Mouse (Mus musculus) midbrain, postnatal 0 days (tissue): ENCODE results near the gene Snai1. TPM values are rescaled to one million over a fixed set of nuclear protein-coding genes. Genes with fewer than 3 reads are reported as not detected.

Experiments used
- ATAC-seq: fragments of 200-750 bp; cut with Nextera tagmentation; 2 replicates; pipeline ENCODE4 v1.8.0; 2017; ENCODE audit warnings: moderate number of reproducible peaks, mild to moderate bottlenecking, moderate TSS enrichment, moderate library complexity; ENCODE audit not compliant: low FRiP score
- DNase-seq: peaks from one replicate; pipeline ENCODE4 v3.0.0-alpha.2; 2015; ENCODE audit warnings: low spot score
- H3K27ac ChIP-seq: fragments of 300-500 bp; sonication (generic); 2 replicates; pipeline ENCODE4 v1.5.1; 2014; ENCODE audit warnings: low read depth, mild to moderate bottlenecking, low read length, mixed read lengths
- H3K27me3 ChIP-seq: fragments of 300-500 bp; sonication (generic); 2 replicates; pipeline ENCODE4 v1.6.1; 2014; ENCODE audit warnings: low read length, control low read depth, mixed read lengths; ENCODE audit not compliant: insufficient read depth
- H3K36me3 ChIP-seq: fragments of 300-500 bp; sonication (generic); 2 replicates; pipeline ENCODE4 v1.6.1; 2014; ENCODE audit warnings: low read length, control low read depth, mixed read lengths; ENCODE audit not compliant: insufficient read depth
- H3K4me1 ChIP-seq: fragments of 300-500 bp; sonication (generic); 2 replicates; pipeline ENCODE4 v1.6.1; 2014; ENCODE audit warnings: mild to moderate bottlenecking, control low read depth, antibody characterized with exemption, low read length, mixed read lengths; ENCODE audit not compliant: insufficient read depth
- H3K4me2 ChIP-seq: fragments of 300-500 bp; sonication (generic); 2 replicates; pipeline ENCODE4 v1.6.1; 2014; ENCODE audit warnings: low read depth, mild to moderate bottlenecking, low read length, mixed read lengths; ENCODE audit not compliant: poor library complexity, severe bottlenecking
- H3K4me3 ChIP-seq: fragments of 300-500 bp; sonication (generic); 2 replicates; pipeline ENCODE4 v1.5.1; 2014; ENCODE audit warnings: low read depth, mild to moderate bottlenecking, low read length, moderate library complexity
- H3K9ac ChIP-seq: fragments of 300-500 bp; sonication (generic); replicated peaks from 2 replicates; pipeline ENCODE4 v1.6.1; 2014; ENCODE audit warnings: mild to moderate bottlenecking, low read length, moderate library complexity, mixed read lengths; ENCODE audit not compliant: poor library complexity, severe bottlenecking
- H3K9me3 ChIP-seq: fragments of 300-500 bp; sonication (generic); 2 replicates; pipeline ENCODE4 v1.6.1; 2016; ENCODE audit warnings: low read length, control low read depth
- CTCF ChIP-seq: IDR thresholded peaks from 2 replicates; pipeline ENCODE4 v1.5.1; 2016; ENCODE audit warnings: antibody characterized with exemption, mild to moderate bottlenecking
- WGBS: fragments of 180-500 bp; shearing (Covaris S2); extraction: QIAGEN DNeasy Blood & Tissue Kit; methylation state at CpG from one replicate; pipeline ENCODE4 v1.1.7; 2014; 5-methylcytosine and 5-hydroxymethylcytosine counted together
- polyA plus RNA-seq: library from polyadenylated mRNA; unstranded; fragments of >200 nt; fragmentation: Nextera tagmentation; extraction: Ambion mirVana; gene quantifications from 2 replicates; pipeline ENCODE4 v1.2.1, GENCODE M21; 2015
- total RNA-seq: library from RNA; depleted of rRNA; stranded (reverse); fragments of >200 nt; gene quantifications from 2 replicates; pipeline ENCODE4 v1.2.3, GENCODE M21; 2014

Snai1 gene
- total and polyA plus RNA-seq, 2 experiments from 2014 or later: 0.71 to 3.8 TPM

- WGBS: 94% methylated on average over 10 of the region's 10 CpGs
- Histone ChIP-seq H3K9me3 (no peaks in the 10 kb centered on the region), H3K27ac (no peak overlapping the region), H3K36me3 (peaks cover 12% of the 10 kb centered on the region), H3K27me3 (no peaks in the 10 kb centered on the region), H3K9ac (no peak overlapping the region), H3K4me1 (peaks cover 8% of the 10 kb centered on the region; the same call in 1 of the 2 replicates), H3K4me3 (no peak overlapping the region), H3K4me2 (no peak overlapping the region)
- no peak for TF ChIP-seq CTCF
- ATAC-seq (no peak), DNase-seq (no peak)
Measured at GRCm38 (mm10) chr2:167506546-167507260, 31.3 kb upstream of the Snai1 start.

GRCm38 (mm10) chr2:167507719-167508385 is 30.1 kb upstream of the Snai1 start:
- H3K27ac ChIP-seq: no peak overlapping the region
- peaks cover 23% of the 10 kb centered on the region for H3K36me3 ChIP-seq
- DNase-seq (no peak), ATAC-seq (no peak)
- no peak for TF ChIP-seq CTCF
- no peak overlapping the region for H3K4me2 ChIP-seq
- peaks cover 8% of the 10 kb centered on the region; the same call in 1 of the 2 replicates for H3K4me1 ChIP-seq
- H3K9me3 ChIP-seq: no peaks in the 10 kb centered on the region
- no peak overlapping the region for H3K4me3 ChIP-seq
- H3K9ac ChIP-seq: no peak overlapping the region
- WGBS: 96% methylated on average over 3 of the region's 3 CpGs
- H3K27me3 ChIP-seq: no peaks in the 10 kb centered on the region

- Histone ChIP-seq H3K9me3 (no peaks in the 10 kb centered on the region), H3K4me2 (no peak overlapping the region), H3K36me3 (peaks cover 26% of the 10 kb centered on the region), H3K27ac (no peak overlapping the region), H3K27me3 (no peaks in the 10 kb centered on the region), H3K9ac (no peak overlapping the region), H3K4me3 (no peak overlapping the region), H3K4me1 (peaks cover 8% of the 10 kb centered on the region; the same call in 1 of the 2 replicates)
- ATAC-seq (no peak), DNase-seq (no peak)
- WGBS: 94% methylated on average over 4 of the region's 4 CpGs
- no peak for TF ChIP-seq CTCF
Measured at GRCm38 (mm10) chr2:167508569-167508968, 29.4 kb upstream of the Snai1 start.

- Histone ChIP-seq H3K4me1 (no peaks in the 10 kb centered on the region), H3K36me3 (peaks cover 41% of the 10 kb centered on the region), H3K9me3 (no peaks in the 10 kb centered on the region), H3K27me3 (no peaks in the 10 kb centered on the region), H3K4me2 (no peak overlapping the region), H3K4me3 (no peak overlapping the region), H3K27ac (no peak overlapping the region), H3K9ac (no peak overlapping the region)
- TF ChIP-seq CTCF: no peak
- WGBS: 91% methylated on average over 3 of the region's 3 CpGs
- no peak for ATAC-seq
- DNase-seq: no peak
Measured at GRCm38 (mm10) chr2:167510485-167510884, 27.5 kb upstream of the Snai1 start.

- 96% methylated on average over 9 of the region's 9 CpGs for WGBS
- H3K4me3 ChIP-seq: no peak overlapping the region
- no peaks in the 10 kb centered on the region for H3K27me3 ChIP-seq
- TF ChIP-seq CTCF: no peak
- ATAC-seq (no peak), DNase-seq (no peak)
- H3K4me1 ChIP-seq: no peaks in the 10 kb centered on the region
- H3K9me3 ChIP-seq: no peaks in the 10 kb centered on the region
- peaks cover 54% of the 10 kb centered on the region for H3K36me3 ChIP-seq
- no peak overlapping the region for H3K9ac ChIP-seq
- H3K4me2 ChIP-seq: no peak overlapping the region
- H3K27ac ChIP-seq: no peak overlapping the region
Measured at GRCm38 (mm10) chr2:167512365-167512764, 25.6 kb upstream of the Snai1 start.

- no peak for DNase-seq
- ATAC-seq: no peak
- no peak overlapping the region for H3K4me2 ChIP-seq
- no peaks in the 10 kb centered on the region for H3K4me1 ChIP-seq
- peaks cover 60% of the 10 kb centered on the region for H3K36me3 ChIP-seq
- H3K4me3 ChIP-seq: no peak overlapping the region
- no peak overlapping the region for H3K27ac ChIP-seq
- no peak overlapping the region for H3K9ac ChIP-seq
- H3K9me3 ChIP-seq: no peaks in the 10 kb centered on the region
- WGBS: 97% methylated on average over 5 of the region's 5 CpGs
- peak; percentile 51 for TF ChIP-seq CTCF
- no peaks in the 10 kb centered on the region for H3K27me3 ChIP-seq
Measured at GRCm38 (mm10) chr2:167512970-167513369, 25.0 kb upstream of the Snai1 start.
